Mouse (Mus musculus) bone marrow, adult 2 months (tissue): ENCODE data around the gene Rpl21.

Experiments used
- CTCF ChIP-seq: fragments of 200-500 bp; IDR thresholded peaks from 2 replicates; pipeline ENCODE4 v1.5.1; 2011; ENCODE audit warnings: low read length, control low read depth; ENCODE audit not compliant: control insufficient read depth, insufficient read depth
- POLR2A ChIP-seq: fragments of 200-500 bp; IDR thresholded peaks from 2 replicates; pipeline ENCODE4 v1.6.1; 2011; ENCODE audit warnings: low read depth, mild to moderate bottlenecking, control low read depth, low read length, borderline replicate concordance; ENCODE audit not compliant: control insufficient read depth

GRCm38 (mm10) chr5:146783891-146784290 is 48.8 kb upstream of the Rpl21 start:
- TF ChIP-seq CTCF (no peak), POLR2A (no peak)
